Mouse (Mus musculus): ENCODE data around the gene Rnf181. TPM values are rescaled to one million over a fixed set of nuclear protein-coding genes. Genes with fewer than 3 reads are reported as not detected.

The Rnf181 gene
- polyA plus RNA-seq, 1 experiment from 2014 or later, result 109 TPM

DNA sequence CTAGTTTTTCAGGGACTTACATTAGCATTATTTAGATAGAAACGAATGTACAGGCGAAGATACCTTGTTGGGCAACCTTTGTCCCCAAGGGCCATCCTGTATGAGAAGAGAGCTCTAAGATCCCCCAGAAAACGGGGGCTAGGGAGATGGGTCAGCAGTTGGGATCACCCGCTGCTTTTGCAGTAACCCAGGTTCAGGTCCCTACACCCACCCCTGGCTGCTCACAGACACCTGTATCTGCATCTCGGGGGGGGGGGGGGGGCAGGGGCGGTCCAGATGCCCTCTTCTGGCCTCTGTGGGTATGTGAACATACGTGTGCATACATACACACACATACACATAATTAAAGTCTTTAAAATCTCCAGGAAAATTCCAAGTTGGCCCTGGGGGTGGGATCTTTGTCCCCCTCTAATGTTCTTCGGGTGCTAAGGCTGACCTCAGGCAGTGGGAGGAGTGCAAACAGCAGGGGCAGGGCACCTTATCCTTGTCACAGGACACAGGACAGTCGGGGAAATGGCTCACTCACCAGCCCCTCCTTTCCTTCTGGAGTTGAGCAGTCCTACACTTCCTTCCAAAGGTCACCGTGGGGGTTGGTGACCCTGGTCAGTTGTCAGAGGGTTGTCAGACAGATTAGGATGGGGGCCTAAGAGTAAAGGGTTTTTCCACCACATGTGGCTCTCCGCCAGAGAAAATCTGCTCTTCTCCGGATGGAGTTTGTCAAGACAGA, 24.2 kb upstream of the Rnf181 start:
- Histone ChIP-seq H3K4me3 (peak overlapping the region; percentile 63), H3K4me1 (peaks cover 51% of the 10 kb centered on the region), H3K27me3 (ENCODE audit: low read depth, poor library complexity, severe bottlenecking) (no peaks in the 10 kb centered on the region), H3K36me3 (peaks cover 11% of the 10 kb centered on the region), H3K9me3 (replicated peaks) (no peaks in the 10 kb centered on the region), H3K27ac (peak overlapping the region; percentile 92)
- DNase-seq (ENCODE audit: low spot score), result peak; percentile 43
- 7% methylated on average over 12 of the region's 12 CpGs for WGBS

DNA sequence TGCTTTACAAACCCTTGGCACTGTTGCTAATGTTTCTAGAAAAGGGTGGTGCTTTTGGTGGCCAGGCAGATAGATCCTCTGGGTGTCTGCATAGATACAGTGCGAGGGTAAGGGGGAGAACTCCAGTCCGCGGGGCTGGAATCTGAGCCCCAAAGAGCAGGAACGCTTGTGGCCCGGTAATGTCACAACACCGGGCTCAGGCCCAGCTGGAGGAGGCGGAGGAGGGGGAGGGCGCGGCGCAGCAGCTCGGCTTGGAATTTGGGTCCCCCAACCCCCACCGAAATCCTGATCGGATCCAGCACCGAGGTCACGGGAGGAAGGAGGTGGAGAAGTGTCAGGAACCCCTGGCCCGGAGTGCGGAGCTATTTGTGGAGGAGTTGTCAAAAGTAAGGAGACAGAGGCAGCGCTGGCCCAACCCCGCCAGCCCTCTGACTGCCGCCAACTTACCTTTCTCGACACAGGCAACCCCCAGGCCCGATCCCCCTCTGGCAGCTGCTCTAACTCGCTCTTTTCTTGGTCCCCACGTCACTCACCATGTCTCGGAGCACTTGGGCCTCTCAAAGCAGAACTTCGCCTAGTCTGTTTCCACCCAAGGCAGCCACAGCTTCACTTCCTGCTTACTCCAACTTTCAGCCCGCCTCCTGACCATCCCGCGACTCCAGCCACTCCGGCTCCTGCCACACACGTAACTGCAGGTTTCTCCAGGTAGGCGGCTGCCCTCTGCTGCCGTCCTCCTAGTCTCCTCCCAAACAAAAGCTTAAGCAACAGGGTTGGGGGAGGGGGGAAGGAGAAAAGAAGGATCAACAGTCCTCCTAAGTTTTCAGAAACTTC, 23.4 kb upstream of the Rnf181 start, which contains the start of gene Vamp8:
Vamp8 (minus strand) TSS at position 763 of the 831 bp plus-strand sequence.
- H3K27me3 ChIP-seq (ENCODE audit: low read depth, poor library complexity, severe bottlenecking), result no peaks in the 10 kb centered on the region
- WGBS, result 2% methylated on average over 33 of the region's 33 CpGs
- DNase-seq (ENCODE audit: low spot score), result peak; percentile 77

DNA sequence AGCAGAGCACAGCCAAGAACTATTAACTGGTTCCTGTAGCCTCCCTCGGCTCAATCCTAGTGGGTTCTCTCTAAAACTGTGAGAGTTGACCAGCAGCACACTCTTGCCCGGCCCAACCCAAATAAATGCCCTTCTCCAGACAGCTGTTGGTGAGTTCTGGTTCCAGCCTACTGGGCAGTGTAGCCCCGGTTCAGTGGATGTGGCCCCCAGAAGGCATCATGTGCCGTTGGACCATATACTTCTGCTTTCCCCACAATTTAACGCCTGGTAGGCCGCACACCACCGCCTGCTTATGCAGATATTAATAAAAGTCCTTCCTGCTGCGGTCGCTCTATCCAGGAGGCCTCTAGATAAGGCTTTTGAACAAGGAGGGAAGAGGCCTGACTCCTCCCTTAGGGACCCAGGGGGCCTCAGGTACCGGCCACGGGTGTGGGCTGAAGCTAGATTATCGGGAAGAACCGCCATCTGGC, 22.8 kb upstream of the Rnf181 start:
- Histone ChIP-seq H3K36me3 (peaks cover 21% of the 10 kb centered on the region), H3K27me3 (ENCODE audit: low read depth, poor library complexity, severe bottlenecking) (no peaks in the 10 kb centered on the region), H3K9me3 (replicated peaks) (no peaks in the 10 kb centered on the region), H3K4me3 (peak overlapping the region; percentile 63), H3K27ac (peak overlapping the region; percentile 92), H3K4me1 (peaks cover 51% of the 10 kb centered on the region)
- WGBS, result 24% methylated on average over 13 of the region's 13 CpGs
- DNase-seq (ENCODE audit: low spot score), result no peak

More for the DNA sequence above, 23.4 kb upstream of the Rnf181 start, which contains the start of gene Vamp8:
- peak within 1 kb of the TSS; percentile 63 for H3K4me3 ChIP-seq
- peak within 1 kb of the TSS; percentile 92 for H3K27ac ChIP-seq
- H3K4me1 ChIP-seq, result peaks cover 51% of the 10 kb centered on the region
- peaks cover 15% of the 10 kb centered on the region for H3K36me3 ChIP-seq
- H3K9me3 ChIP-seq (replicated peaks), result no peaks in the 10 kb centered on the region

DNA sequence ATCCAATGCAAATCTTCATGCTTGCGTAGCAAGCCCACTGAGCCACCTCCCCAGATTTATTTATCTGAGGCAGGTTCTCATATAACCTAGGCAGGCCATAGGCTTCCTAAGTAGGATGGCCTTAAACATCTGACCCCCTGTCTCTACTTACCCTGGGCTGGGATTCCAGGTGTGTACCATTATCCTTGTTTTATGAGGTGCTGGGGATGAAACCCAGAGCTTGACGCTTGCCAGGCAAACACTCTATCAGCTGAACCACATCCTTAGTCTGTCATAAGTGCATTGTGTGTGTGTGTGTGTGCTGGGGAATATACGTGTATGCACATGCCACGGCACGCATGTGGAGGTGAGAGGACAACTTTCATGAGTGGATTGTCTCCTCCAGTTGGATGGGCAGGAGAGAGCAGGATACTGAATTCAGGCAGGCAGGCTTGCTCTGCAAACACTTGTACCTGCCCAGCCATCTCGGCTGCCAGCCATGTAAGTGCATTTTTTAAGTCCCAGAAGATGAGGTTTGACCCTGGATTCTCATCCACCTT, 22.1 kb upstream of the Rnf181 start:
- H3K27me3 ChIP-seq (ENCODE audit: low read depth, poor library complexity, severe bottlenecking), result no peaks in the 10 kb centered on the region
- peak overlapping the region; percentile 92 for H3K27ac ChIP-seq
- peaks cover 23% of the 10 kb centered on the region for H3K36me3 ChIP-seq
- peak overlapping the region; percentile 17; the same call in 1 of the 2 replicates for H3K4me3 ChIP-seq
- 50% methylated on average over 6 of the region's 6 CpGs for WGBS
- H3K4me1 ChIP-seq, result peaks cover 48% of the 10 kb centered on the region
- H3K9me3 ChIP-seq (replicated peaks), result no peaks in the 10 kb centered on the region
- peak; percentile 67 for DNase-seq (ENCODE audit: low spot score)

DNA sequence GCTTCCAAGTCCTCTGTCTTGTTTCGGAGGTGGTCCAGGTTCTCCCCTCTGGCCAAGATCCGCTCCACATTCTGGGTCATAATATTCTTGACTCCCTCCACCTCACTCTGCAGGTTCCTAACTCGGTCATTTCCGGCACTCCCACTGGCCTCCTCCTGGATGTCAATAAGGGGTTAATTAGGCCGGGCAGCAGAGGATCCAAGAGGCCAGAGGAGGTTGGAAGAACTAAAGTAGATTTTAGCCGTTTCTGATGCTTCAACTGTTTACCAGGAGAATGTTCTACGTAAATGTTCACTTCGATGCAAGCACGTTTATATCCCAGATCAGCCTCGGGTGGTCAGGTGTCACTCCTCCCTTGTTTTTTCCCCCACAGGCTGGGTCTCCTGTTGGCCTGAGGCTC, 21.5 kb upstream of the Rnf181 start:
- no peak for DNase-seq (ENCODE audit: low spot score)
- 52% methylated on average over 10 of the region's 10 CpGs for WGBS
- Histone ChIP-seq H3K9me3 (replicated peaks) (no peaks in the 10 kb centered on the region), H3K4me3 (peak overlapping the region; percentile 17; the same call in 1 of the 2 replicates), H3K27me3 (ENCODE audit: low read depth, poor library complexity, severe bottlenecking) (no peaks in the 10 kb centered on the region), H3K4me1 (peaks cover 46% of the 10 kb centered on the region), H3K36me3 (peaks cover 23% of the 10 kb centered on the region), H3K27ac (peak overlapping the region; percentile 92; the same call in 1 of the 2 replicates)

DNA sequence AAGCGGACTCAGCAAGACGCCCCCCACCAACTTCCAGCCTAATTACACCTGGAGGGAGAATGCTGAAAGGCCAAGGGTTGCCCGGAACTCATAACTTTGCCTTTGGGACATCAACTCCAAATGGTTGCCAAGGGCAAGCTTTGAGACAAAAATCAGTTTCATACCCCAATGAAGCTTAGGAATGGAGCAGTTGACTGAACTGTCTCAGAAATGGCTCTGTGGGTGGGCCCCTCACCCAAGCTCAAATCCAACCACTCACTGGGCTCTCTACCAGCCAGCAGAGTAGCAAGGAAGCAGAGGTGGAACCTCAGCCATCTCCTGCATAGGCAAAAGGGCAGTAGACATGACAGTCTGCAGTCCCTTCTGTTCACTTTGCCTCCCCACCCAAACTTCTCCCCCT, 21.1 kb upstream of the Rnf181 start:
- no peaks in the 10 kb centered on the region for H3K9me3 ChIP-seq (replicated peaks)
- H3K36me3 ChIP-seq, result peaks cover 23% of the 10 kb centered on the region
- H3K4me1 ChIP-seq, result peaks cover 41% of the 10 kb centered on the region
- peak overlapping the region; percentile 17; the same call in 1 of the 2 replicates for H3K4me3 ChIP-seq
- peak overlapping the region; percentile 92; the same call in 1 of the 2 replicates for H3K27ac ChIP-seq
- no peaks in the 10 kb centered on the region for H3K27me3 ChIP-seq (ENCODE audit: low read depth, poor library complexity, severe bottlenecking)
- no peak for DNase-seq (ENCODE audit: low spot score)
- 61% methylated on average over 3 of the region's 3 CpGs for WGBS

DNA sequence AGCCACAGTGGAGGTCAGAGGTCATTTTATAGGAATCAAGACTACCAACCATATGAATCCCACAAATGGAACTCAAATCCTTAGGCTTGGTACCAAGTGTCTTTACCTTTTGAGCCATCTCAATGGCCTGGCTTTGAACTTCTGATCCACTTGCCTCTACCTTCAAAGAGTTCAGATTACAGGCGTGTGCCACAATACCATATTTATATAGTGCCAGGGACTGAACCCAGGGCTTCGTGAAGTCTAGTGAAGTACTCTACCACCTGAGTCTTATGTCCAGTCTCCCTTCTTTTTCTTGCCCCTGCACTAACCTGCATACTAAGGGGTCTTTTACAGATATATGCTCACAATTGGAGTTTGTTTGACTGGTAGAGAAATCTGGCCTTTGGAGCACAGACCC, 19.8 kb upstream of the Rnf181 start:
- Histone ChIP-seq H3K4me3 (no peak overlapping the region), H3K9me3 (replicated peaks) (no peaks in the 10 kb centered on the region)
- 87% methylated on average over 2 of the region's 2 CpGs for WGBS

DNA sequence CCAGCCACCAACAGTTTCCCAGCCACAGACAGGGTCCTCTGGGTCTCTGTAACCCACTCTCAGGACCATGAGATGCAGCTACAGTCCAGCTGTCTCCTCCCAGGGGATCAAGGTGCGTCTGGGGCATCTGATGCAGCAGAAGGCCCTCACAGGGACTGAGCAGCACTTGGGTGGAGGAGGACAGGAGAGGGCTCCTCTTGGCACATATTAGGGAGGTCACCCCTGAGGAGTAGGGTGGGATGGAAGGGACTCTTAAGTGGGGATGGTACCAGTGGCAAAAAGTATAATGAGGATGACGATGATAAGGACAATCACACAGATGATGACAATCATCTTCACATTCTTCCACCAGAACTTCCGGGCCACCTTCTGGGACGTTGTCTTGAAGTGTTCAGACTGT, 18.5 kb upstream of the Rnf181 start:
- Histone ChIP-seq H3K36me3 (peaks cover 23% of the 10 kb centered on the region), H3K27me3 (ENCODE audit: low read depth, poor library complexity, severe bottlenecking) (0 out of 2 replicates have a peak, but pooled peaks cover 1% of the 10 kb centered on the region), H3K4me3 (no peak overlapping the region), H3K9me3 (replicated peaks) (no peaks in the 10 kb centered on the region), H3K4me1 (peaks cover 32% of the 10 kb centered on the region), H3K27ac (no peak overlapping the region)
- 87% methylated on average over 4 of the region's 4 CpGs for WGBS
- DNase-seq (ENCODE audit: low spot score), result no peak

More for the DNA sequence above, 19.8 kb upstream of the Rnf181 start:
- Histone ChIP-seq H3K4me1 (peaks cover 41% of the 10 kb centered on the region), H3K36me3 (peaks cover 23% of the 10 kb centered on the region), H3K27ac (no peak overlapping the region), H3K27me3 (ENCODE audit: low read depth, poor library complexity, severe bottlenecking) (no peaks in the 10 kb centered on the region)
- no peak for DNase-seq (ENCODE audit: low spot score)

DNA sequence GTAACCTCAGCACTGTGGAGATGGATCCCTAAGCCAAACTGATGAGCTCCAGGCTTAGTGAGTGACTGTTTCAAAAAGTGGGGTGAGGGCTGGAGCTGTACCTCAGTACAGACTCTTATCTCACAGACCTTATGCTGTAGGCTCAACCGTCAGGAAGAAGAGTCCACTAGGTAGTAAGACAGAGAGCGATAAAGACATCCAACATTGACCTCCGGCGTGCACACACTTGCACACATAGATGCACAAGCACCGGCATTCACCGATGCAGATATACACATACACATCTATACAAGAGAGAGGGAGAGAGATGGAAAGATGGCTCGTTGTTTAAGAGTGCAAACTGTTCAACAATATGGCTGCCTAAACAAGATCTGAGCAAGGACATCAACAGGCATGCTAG, 17.2 kb upstream of the Rnf181 start:
- peaks cover 14% of the 10 kb centered on the region for H3K27me3 ChIP-seq (ENCODE audit: low read depth, poor library complexity, severe bottlenecking)
- WGBS, result 94% methylated on average over 7 of the region's 7 CpGs
- H3K36me3 ChIP-seq, result peaks cover 23% of the 10 kb centered on the region
- H3K9me3 ChIP-seq (replicated peaks), result no peaks in the 10 kb centered on the region
- peaks cover 32% of the 10 kb centered on the region for H3K4me1 ChIP-seq
- no peak for DNase-seq (ENCODE audit: low spot score)
- H3K4me3 ChIP-seq, result no peak overlapping the region
- H3K27ac ChIP-seq, result no peak overlapping the region

DNA sequence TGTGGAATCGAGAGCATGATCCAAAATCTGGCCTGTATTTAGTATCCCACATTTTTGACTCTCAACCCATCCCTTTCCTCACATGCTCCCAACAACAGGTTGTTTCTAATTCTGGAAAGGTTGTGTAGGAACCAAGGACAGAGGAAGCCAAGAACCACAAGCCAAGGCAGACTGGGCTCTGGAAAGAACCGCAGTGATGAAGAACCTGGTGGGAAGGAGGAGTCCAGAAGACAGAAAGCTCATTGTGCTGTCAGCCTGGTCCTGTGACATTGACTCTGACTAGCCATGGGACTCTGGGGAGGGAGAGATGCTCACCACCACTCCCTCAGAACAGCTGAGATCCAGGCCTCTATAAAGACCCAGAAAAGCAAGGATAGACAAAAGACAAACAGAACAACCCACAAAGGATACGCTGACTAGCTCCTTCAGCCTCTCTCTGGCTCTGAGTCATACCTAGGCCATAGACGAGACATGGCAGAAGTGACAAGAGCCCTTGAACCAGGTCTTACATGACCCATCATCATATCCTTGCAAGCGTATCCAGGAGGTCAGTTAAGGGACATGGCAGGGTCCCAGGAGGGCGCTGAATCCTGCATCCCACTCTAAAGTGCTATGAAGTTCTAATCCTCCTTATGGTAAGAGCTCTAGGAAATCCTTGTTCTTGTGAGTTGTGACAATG, 16.5 kb upstream of the Rnf181 start:
- Histone ChIP-seq H3K27ac (peak overlapping the region; percentile 4; the same call in 1 of the 2 replicates), H3K27me3 (ENCODE audit: low read depth, poor library complexity, severe bottlenecking) (peaks cover 17% of the 10 kb centered on the region), H3K4me3 (no peak overlapping the region), H3K36me3 (peaks cover 23% of the 10 kb centered on the region), H3K4me1 (peaks cover 25% of the 10 kb centered on the region), H3K9me3 (replicated peaks) (no peaks in the 10 kb centered on the region)
- no peak for DNase-seq (ENCODE audit: low spot score)
- 87% methylated on average over 6 of the region's 6 CpGs for WGBS

DNA sequence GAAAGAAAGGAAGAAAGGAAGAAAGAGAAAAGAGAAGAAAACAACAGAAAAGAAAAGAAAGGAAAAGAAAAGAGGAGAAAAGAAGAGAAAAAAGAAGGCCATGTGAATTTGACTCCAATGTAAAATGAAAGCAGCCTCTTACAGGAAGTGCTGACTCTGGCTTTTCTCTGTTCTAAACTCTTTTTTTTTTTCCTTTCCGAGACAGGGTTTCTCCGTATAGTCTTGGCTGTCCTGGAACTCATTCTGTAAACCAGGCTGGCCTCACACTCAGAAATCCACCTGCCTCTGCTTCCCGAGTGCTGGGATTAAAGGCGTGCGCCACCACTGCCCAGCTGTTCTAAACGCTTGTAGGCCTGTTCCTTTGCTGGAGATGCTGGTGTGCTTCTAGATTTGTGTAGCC, 15.7 kb upstream of the Rnf181 start:
- Histone ChIP-seq H3K4me3 (no peak overlapping the region), H3K36me3 (peaks cover 17% of the 10 kb centered on the region), H3K9me3 (replicated peaks) (no peaks in the 10 kb centered on the region), H3K27me3 (ENCODE audit: low read depth, poor library complexity, severe bottlenecking) (peaks cover 17% of the 10 kb centered on the region), H3K4me1 (peaks cover 18% of the 10 kb centered on the region), H3K27ac (no peak overlapping the region)
- WGBS, result 87% methylated on average over 6 of the region's 6 CpGs
- no peak for DNase-seq (ENCODE audit: low spot score)

DNA sequence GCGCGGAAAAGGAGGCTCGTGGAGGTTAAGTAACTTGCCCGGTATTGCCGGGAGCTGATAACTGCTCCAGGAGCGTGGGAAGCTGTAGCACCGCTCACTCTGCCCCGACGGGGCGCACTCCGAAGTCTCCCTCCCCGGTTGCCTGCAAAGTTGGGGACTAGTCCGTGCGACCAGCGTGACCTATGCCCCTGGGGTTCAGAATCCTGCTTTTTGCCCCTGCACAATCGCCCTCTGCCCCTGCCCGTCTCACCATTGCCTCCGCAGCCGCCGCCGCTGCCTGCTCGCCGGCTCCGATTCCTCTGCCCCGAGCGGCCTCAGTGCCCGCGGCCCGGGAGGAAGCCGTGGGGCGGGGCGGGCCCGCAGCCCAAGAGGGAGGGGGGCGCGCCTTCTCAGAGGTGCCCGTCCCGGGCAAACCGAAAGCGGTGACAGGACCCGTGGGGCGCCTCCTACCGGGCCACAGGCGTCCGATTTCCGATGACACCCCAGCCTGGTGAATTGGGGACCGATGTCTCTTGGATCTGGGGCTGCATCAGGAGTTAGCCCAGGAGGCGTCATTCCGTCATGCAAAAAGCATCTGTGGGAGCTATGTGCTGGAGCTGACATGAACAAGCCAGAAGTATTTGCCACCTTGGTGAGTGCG, 13.5 kb upstream of the Rnf181 start, which contains the start of gene Vamp5:
Vamp5 (minus strand) TSS at position 338 of the 640 bp plus-strand sequence.
- Histone ChIP-seq H3K27me3 (ENCODE audit: low read depth, poor library complexity, severe bottlenecking) (peaks cover 17% of the 10 kb centered on the region), H3K4me1 (peaks cover 16% of the 10 kb centered on the region), H3K27ac (peak within 1 kb of the TSS; percentile 78), H3K4me3 (peak within 1 kb of the TSS; percentile 61), H3K9me3 (replicated peaks) (no peaks in the 10 kb centered on the region), H3K36me3 (peaks cover 9% of the 10 kb centered on the region)
- peak; percentile 76 for DNase-seq (ENCODE audit: low spot score)
- WGBS, result 1% methylated on average over 49 of the region's 49 CpGs
